Mouse (Mus musculus): ENCODE results near the gene Ramp1.

DNA sequence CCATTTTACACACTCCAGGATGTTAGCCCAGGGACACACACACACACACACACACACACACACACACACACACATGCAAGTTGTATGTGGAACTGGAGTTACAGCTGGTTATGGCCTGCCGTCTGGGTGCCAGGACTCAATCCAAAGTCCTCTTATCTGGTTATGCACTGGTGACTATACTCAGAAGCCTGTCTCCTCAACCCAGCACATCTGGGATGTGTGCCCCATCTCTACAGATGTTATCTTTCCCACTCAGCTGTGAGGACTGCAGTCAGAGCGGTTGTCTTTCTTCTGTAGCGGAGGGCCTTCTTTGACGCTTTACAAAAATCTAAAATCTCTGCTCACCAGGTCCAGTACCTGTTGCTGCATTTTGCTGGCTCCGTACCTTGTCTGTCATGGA is 4.8 kb upstream of the Ramp1 start:
- TF ChIP-seq CTCF (IDR thresholded peaks at IDR 0.05 in 2 of 3, conservative IDR thresholded peaks at IDR 0.05 in 1 of 3; ENCODE audit: control insufficient read depth in 1 of 3, insufficient read depth in 1 of 3, low read depth in 2 of 3, low read length in 3 of 3, poor library complexity in 1 of 3, severe bottlenecking in 1 of 3) (no peak), MAX (IDR thresholded peaks at IDR 0.05; ENCODE audit: low read length) (no peak), MAZ (IDR thresholded peaks at IDR 0.05; ENCODE audit: low read depth, low read length) (0 out of 2 replicates have a peak, but pooled peaks have one; percentile 38), POLR2AphosphoS2 (IDR thresholded peaks at IDR 0.05; ENCODE audit: low read length) (no peak), TCF12 (IDR thresholded peaks at IDR 0.05; ENCODE audit: low read depth, low read length) (peak; percentile 84), POLR2A (IDR thresholded peaks at IDR 0.05; ENCODE audit: control insufficient read depth in 1 of 2, insufficient read depth in 1 of 2, low read depth in 1 of 2, low read length in 2 of 2, poor library complexity in 1 of 2) (no peak), HCFC1 (IDR thresholded peaks at IDR 0.05; ENCODE audit: low read depth, low read length) (no peak), ZNF384 (IDR thresholded peaks at IDR 0.05; ENCODE audit: low read depth, low read length) (no peak), MEF2A (IDR thresholded peaks at IDR 0.05; ENCODE audit: extremely low read depth, insufficient replicate concordance, low read depth, low read length, poor library complexity, severe bottlenecking) (no peak)
